Mouse (Mus musculus) G1E (cell line): Measurements from ENCODE around the gene Ssxb8.

Experiments
- CTCF ChIP-seq: IDR thresholded peaks from 2 replicates; pipeline ENCODE4 v1.5.1; 2012; ENCODE audit warnings: low read depth, low read length, inconsistent platforms, mixed read lengths
- GATA1 ChIP-seq: IDR thresholded peaks from 2 replicates; pipeline ENCODE4 v1.6.1; 2012; ENCODE audit warnings: borderline replicate concordance, low read length, inconsistent platforms, mixed read lengths
- GATA2 ChIP-seq: IDR thresholded peaks from 2 replicates; pipeline ENCODE4 v1.6.1; 2012; ENCODE audit warnings: low read depth, low read length, inconsistent platforms, borderline replicate concordance
- TAL1 ChIP-seq: conservative IDR thresholded peaks from 2 replicates; pipeline ENCODE4 v1.6.1; 2012; ENCODE audit warnings: low read depth, low read length, inconsistent platforms, mixed read lengths

- TF ChIP-seq GATA1 (no peak), CTCF (no peak), GATA2 (no peak), TAL1 (no peak)
These were observed 27.6 kb downstream of the Ssxb8 start for GRCm38 (mm10) chrX:8663085-8663484.
